Mouse (Mus musculus) testis, adult 2 months (tissue): Measurements from ENCODE around the gene Mettl26. TPM values are rescaled to one million over a fixed set of nuclear protein-coding genes. Genes with fewer than 3 reads are reported as not detected.

ENCODE experiments used
- H3K27ac ChIP-seq: fragments of 200-500 bp; 2 replicates; pipeline ENCODE4 v1.5.1; 2012; ENCODE audit warnings: low read depth, low read length; ENCODE audit not compliant: control insufficient read depth, insufficient read depth
- H3K27me3 ChIP-seq: fragments of 200-500 bp; 2 replicates; pipeline ENCODE4 v1.6.1; 2012; ENCODE audit warnings: mild to moderate bottlenecking, low read length, moderate library complexity; ENCODE audit not compliant: control insufficient read depth, insufficient read depth
- H3K36me3 ChIP-seq: fragments of 200-500 bp; 2 replicates; pipeline ENCODE4 v1.6.1; 2012; ENCODE audit warnings: mild to moderate bottlenecking, low read length; ENCODE audit not compliant: control insufficient read depth, insufficient read depth
- H3K4me1 ChIP-seq: fragments of 200-500 bp; 2 replicates; pipeline ENCODE4 v1.6.1; 2012; ENCODE audit warnings: low read length; ENCODE audit not compliant: control insufficient read depth, insufficient read depth
- H3K4me3 ChIP-seq: fragments of 200-500 bp; 2 replicates; pipeline ENCODE4 v1.5.1; 2012; ENCODE audit warnings: low read depth, mild to moderate bottlenecking, low read length, moderate library complexity, mixed read lengths; ENCODE audit not compliant: control insufficient read depth
- CTCF ChIP-seq: fragments of 200-500 bp; IDR thresholded peaks from 2 replicates; pipeline ENCODE4 v1.5.1; 2012; ENCODE audit warnings: low read depth, mild to moderate bottlenecking, inconsistent platforms, low read length, moderate library complexity; ENCODE audit not compliant: control insufficient read depth, insufficient read depth, insufficient replicate concordance
- POLR2A ChIP-seq: fragments of 200-500 bp; IDR thresholded peaks from 2 replicates; pipeline ENCODE4 v1.6.1; 2012; ENCODE audit warnings: low read depth, mild to moderate bottlenecking, inconsistent platforms, low read length, moderate library complexity; ENCODE audit not compliant: control insufficient read depth
- polyA plus RNA-seq: library from polyadenylated mRNA; depleted of rRNA; stranded (reverse); fragments of >200 nt; gene quantifications from 2 replicates; pipeline ENCODE4 v1.2.3, GENCODE M21; 2012

Mettl26 gene
- polyA plus RNA-seq, 1 experiment = 49.8 TPM

DNA sequence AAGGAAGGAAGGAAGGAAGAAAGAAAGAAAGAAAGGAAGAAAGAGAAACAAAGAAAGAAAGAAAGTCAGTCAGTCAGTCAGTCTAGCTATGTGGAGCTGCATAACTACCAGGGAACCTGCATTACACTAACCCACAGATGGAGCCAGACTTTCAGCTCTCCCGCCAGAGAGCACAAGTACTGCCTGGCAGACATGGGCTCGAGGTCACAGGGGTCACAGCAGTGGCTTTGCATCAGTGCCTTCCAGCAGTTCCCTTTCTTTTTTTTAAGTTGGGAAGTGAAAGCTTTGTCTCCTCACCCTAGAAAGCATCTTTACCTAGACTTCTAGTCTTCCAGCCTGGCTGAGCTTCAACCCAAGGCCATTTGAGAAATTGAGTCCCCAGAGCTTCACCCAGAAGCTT, 20.5 kb downstream of the Mettl26 start:
- Histone ChIP-seq H3K27ac (no peak overlapping the region), H3K4me1 (no peaks in the 10 kb centered on the region; the same call in 1 of the 2 replicates), H3K27me3 (no peaks in the 10 kb centered on the region), H3K36me3 (no peaks in the 10 kb centered on the region), H3K4me3 (no peak overlapping the region)
- TF ChIP-seq CTCF (no peak), POLR2A (no peak)

DNA sequence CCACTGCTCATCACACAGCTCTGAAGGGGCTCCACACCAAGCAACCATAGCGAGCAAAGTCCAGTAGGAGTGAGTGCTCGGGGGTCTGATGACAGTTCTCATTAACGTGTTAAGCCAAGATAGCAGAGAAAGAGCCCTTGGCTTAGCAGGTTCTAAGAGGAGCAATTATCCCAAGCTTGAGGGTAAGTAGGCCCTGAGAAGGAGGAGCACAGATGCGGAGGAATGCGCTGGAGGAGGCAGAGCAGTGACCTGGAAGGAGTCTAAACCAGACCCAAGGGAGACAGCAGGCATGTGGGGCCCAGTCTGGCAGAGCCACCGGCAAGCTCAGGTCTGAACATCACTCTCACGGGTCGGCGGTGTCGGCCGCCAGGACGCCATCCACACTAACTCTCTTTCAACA, 21.0 kb downstream of the Mettl26 start:
- Histone ChIP-seq H3K36me3 (no peaks in the 10 kb centered on the region), H3K4me1 (no peaks in the 10 kb centered on the region; the same call in 1 of the 2 replicates), H3K4me3 (no peak overlapping the region), H3K27ac (no peak overlapping the region), H3K27me3 (no peaks in the 10 kb centered on the region)
- TF ChIP-seq CTCF = no peak
- no peak for TF ChIP-seq POLR2A

DNA sequence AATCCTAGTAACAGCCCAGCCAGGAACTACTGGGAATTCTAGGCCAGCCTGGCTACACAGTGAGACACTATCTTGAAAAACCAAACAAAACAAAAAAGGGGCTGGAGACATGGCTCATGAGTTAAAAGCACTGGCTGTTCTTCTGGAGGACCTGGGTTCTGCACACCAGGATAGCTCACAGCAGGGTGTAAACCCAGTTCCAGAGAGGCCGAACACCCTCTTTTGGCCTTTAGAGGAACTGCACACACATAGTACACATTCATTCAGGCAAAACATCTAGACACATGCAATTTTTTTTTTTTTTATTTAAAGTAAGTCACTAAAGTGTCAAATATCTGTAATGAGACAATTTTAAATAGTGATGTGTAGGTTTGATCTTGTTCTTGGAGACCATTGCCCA, 25.3 kb downstream of the Mettl26 start:
- TF ChIP-seq POLR2A (no peak), CTCF (no peak)
- no peak overlapping the region for H3K27ac ChIP-seq
- no peaks in the 10 kb centered on the region for H3K4me1 ChIP-seq

GRCm38 (mm10) chr17:25903061-25903460, 28.2 kb downstream of the Mettl26 start:
- Histone ChIP-seq H3K27me3 (no peaks in the 10 kb centered on the region), H3K36me3 (no peaks in the 10 kb centered on the region), H3K27ac (no peak overlapping the region), H3K4me3 (no peak overlapping the region), H3K4me1 (no peaks in the 10 kb centered on the region)
- TF ChIP-seq CTCF (no peak), POLR2A (no peak)

More for the DNA sequence above, 25.3 kb downstream of the Mettl26 start:
- no peaks in the 10 kb centered on the region for H3K36me3 ChIP-seq
- H3K27me3 ChIP-seq = no peaks in the 10 kb centered on the region
- no peak overlapping the region for H3K4me3 ChIP-seq

DNA sequence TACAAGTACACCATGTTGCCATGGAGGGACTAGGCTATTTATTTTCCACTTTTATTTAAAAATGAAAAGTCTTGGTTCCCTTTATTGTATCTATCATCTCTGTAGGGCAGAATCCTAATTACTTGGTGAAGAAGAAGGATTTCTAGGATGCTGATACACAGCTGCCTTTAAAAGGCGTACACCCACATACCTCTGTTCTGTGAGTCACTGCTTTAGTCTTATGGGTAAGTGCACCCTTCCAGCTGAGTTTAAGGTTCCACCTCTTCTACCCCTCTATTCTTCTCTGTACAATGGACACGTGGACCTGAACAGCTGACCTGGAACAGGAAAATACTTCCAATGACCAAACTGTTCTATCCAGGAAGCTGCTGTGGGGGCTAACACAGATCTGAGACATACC, 32.8 kb downstream of the Mettl26 start:
- no peaks in the 10 kb centered on the region for H3K27me3 ChIP-seq
- H3K36me3 ChIP-seq = no peaks in the 10 kb centered on the region
- no peak overlapping the region for H3K27ac ChIP-seq
- TF ChIP-seq CTCF (no peak), POLR2A (no peak)
- H3K4me3 ChIP-seq = no peak overlapping the region
- no peaks in the 10 kb centered on the region for H3K4me1 ChIP-seq

DNA sequence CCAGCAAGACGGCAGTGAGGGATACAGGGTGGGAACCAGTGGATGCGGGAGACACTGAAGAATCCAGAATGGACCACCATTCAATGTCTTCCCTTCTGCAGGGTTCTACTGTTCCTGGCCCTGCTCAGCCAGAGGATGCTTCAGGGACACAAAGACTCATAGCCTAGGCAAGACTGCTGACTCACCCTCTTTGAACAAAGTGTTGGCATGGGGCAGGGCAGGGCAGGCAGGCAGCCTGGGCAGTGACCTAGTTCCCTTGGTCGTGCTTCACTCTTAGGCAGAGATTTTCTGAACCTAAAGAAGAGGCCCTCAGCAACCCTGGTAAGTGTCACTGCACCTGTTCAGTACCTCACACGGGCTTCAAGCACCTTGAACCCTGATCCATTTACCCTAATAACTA, 36.9 kb downstream of the Mettl26 start:
- no peaks in the 10 kb centered on the region for H3K36me3 ChIP-seq
- no peak overlapping the region for H3K4me3 ChIP-seq
- no peak overlapping the region for H3K27ac ChIP-seq
- no peaks in the 10 kb centered on the region for H3K27me3 ChIP-seq
- TF ChIP-seq POLR2A = no peak
- TF ChIP-seq CTCF = no peak
- no peaks in the 10 kb centered on the region for H3K4me1 ChIP-seq

DNA sequence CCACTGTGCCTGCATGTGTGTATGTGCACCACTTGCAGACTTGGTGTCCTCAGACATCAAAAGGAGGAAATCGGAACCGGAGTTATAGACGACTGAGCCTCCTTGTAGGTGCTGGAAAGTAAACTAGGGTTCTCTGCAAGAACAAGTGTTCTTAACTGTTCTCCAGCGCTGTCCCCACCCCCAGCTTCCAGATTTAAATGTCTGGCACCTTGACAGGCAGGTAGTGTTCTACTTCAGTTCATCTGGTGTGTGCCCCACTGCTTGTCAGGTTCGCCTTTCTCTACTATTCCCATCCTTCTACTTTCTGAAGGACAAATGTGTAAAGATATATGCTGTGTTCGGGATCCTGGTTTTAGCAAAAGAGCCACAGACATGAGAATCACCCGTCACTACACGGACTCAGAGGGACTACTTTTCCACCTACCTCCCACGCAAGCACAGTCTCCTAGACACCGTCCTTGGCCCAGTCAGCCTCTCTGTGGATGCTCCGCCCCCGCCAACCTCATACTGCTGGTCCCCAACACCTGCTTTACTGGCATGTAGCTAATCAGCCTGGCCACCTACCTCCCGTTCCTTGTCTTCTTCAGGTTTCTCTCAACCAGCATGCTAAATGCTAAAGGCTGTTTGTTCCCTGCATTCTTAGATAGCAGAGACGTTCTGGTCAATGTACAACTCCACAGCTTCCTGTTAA, 38.5 kb downstream of the Mettl26 start:
- Histone ChIP-seq H3K4me1 (peaks cover 3% of the 10 kb centered on the region), H3K27me3 (no peaks in the 10 kb centered on the region), H3K36me3 (no peaks in the 10 kb centered on the region; the same call in 1 of the 2 replicates), H3K4me3 (no peak overlapping the region), H3K27ac (no peak overlapping the region)
- TF ChIP-seq CTCF (no peak), POLR2A (no peak)

DNA sequence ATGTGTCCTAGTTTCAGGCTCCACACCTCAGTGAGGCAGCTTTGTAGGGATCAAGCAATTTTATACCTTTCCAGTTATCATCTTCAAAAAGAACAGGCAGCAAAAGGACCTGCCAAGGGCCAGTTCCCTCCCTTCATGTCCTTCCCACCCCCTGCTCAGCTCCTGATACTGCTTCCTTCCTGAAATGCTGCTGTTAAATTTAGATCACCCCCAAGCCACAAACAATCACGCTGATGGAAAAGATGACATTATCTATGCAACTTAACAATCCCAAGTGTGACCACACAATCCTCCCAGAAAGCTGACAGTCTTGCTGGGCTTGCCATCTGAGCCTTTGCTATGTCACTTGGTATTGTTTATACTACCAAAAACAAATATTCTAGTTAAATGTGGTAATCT, 39.0 kb downstream of the Mettl26 start:
- no peaks in the 10 kb centered on the region for H3K27me3 ChIP-seq
- H3K36me3 ChIP-seq = no peaks in the 10 kb centered on the region; the same call in 1 of the 2 replicates
- H3K4me3 ChIP-seq = no peak overlapping the region
- TF ChIP-seq CTCF = no peak
- no peak for TF ChIP-seq POLR2A
- H3K27ac ChIP-seq = no peak overlapping the region
- H3K4me1 ChIP-seq = peaks cover 7% of the 10 kb centered on the region
